Mouse (Mus musculus): ENCODE measurements at regions not wholly inside any gene's neighbourhood (a gene's known extent, or its start where the extent isn't known, plus 50 kb on each side); places are given as distances from the start of the nearest gene placed in this dataset.

DNA sequence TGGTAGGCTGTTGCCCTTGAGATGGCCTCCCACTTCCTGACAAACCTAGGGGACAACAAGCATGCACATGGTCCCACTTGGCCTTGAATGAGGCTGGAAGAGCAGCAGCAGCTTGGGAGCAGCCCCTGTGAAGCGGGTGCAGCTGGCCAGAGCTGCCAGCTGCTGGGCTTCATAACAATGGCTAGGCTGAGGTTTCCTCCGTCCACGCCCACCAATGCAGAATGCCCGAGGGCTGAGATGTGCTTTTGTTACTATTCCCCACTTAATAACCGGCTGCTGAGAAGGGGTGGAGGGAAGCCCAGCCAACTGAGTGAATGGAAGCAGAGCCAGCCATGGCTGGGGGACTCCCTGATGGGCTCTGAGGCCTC, 202.1 kb downstream of the Sox11 start:
- DNase-seq (ENCODE audit: low read depth, low spot score), result no peak

DNA sequence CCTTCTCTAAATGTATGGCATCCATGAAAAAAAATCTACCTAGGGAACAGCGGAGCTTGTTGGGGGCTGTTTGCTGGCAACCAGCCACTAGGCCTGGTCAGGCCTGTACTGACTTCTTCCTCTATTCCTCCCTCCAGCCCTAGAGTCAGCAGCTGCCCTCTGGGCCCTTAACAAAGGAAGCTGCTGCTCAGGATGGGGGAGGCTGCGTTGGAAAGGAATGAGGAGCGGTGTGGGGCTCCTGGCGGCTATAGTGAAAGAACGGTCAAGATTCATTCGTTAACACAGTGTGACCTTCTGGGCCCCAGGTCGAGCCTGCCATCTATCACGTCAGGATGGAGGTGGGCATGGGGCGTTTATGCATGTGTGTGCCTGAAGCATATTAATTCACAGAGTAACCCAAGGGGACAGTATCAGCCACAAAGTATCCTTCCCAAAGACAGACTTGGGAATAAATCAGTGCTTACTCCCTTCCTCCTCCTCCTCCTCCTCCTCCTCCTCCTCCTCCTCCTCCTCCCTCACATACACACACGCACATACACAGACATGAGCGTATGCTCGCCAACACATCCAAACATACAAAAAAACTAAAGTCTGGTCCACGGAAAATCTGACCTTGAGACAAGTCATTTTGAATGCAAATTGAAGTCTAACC, 202.6 kb downstream of the Sox11 start:
- no peak for DNase-seq (ENCODE audit: low read depth, low spot score)

DNA sequence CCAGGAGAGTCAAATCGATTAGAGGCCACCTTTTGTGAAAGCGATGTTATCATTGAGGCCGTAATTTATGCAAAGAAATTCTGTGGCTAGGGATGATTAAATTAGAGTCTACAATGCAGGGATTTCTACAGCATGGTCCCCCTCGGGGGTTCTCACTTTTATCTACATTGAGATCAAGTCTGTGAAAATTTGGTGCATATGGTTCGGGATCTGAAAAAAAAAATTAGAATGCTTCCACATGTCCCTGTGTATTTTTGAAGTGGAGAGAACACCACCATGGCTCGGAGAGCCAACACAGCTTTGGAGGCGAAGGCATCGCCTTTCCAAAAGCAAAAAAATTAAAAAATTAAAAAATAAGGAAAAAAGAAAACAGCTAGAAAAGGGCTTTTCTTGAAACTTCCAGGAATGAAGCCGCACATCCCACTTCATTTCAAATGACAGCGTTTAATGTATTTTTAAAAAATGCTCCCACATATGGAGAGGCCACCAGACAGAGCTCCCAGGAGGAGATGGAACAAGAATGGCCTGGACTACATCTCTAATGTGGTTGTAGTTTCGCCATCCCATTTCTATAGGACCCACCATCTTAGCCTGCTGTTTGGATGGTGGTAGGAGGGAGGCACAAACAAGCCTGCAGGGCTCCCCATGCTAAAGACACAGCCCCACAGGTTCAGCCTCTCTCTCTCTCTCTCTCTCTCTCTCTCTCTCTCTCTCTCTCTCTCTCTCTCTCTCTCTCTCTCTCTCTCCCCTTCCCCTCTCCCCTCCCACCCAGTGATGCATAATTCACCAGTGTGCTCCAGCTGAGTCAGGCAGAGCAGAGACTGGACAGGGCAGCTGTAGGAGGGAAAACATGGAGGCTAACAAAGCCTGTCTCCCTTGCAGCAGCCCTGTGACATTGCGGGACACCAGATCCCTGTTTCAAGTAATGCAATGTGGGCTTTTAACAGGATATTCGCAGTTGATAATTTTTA, 203.4 kb downstream of the Sox11 start:
- DNase-seq (ENCODE audit: low read depth, low spot score), result no peak

DNA sequence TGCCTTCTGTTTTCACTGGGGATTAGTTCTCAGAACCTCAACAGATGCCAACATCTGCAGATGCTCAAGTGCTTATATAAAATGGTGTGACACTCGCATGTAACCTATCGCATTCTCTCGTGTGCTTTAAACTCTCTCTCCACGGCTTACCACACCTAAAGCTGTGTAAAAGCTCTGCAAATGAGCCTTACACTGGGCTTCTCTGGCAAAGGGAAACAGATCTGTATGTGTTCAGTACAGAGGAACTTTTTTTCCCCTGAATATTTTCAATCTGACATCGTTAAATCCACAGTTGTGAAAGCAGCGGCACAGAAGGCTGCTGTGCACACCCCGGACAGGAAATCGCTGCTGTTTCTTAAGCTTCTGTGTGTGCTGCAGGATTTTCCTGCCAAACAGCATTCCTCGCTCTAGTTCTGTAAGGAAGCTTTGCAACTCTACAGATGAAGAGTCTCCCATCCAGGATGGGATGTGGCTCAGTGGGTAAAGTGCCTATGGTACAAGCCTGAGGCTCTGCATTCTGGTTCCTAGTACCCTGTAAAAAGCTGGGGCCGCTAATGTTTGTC, 206.3 kb downstream of the Sox11 start:
- DNase-seq (ENCODE audit: low read depth, low spot score), result no peak

DNA sequence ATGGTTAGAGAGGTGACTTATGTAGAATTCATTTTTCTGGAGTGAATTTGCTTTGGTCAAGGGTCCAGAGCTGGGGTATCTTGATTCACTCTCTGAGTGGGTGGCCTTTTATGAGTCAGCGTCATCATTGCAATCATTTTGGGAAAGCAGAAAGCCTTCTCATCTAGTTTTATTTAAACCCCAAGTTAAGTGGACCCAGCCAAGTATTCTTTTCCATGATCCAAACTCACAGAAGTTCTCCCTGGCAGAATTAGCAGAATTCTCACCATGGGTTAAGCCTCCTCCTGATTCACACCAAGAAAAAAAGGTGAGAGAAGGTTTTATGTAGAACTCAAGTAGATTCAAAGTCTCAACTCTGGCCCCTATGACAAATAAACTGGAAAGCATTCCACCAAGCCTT, 211.8 kb downstream of the Sox11 start:
- DNase-seq (ENCODE audit: low read depth, low spot score), result no peak

DNA sequence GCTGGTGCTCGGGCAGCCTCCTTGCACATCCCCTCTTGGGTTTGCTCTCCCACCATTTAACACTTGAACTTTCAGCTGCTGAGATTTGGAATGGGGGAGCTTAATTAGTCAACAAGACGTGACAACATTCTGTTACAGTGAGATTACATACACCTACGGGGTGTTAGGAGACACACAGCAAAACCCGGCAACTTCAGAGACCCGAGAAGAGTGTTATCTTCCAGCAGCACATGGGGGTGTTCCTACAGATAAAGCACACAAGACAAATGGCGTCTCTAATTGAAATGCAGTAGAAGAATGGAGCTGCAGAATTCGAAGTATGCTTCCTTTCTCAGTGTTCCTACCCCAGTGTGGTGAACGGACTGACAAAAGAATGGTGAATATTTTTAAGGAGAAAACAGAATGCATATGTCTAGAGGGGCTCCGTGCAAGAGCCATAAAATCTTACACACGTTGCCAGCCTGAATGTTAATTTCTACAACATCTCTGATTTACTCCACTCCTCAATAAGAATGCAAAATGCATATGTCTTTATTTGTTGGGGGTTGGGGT, 215.2 kb downstream of the Sox11 start:
- DNase-seq (ENCODE audit: low read depth, low spot score), result no peak

DNA sequence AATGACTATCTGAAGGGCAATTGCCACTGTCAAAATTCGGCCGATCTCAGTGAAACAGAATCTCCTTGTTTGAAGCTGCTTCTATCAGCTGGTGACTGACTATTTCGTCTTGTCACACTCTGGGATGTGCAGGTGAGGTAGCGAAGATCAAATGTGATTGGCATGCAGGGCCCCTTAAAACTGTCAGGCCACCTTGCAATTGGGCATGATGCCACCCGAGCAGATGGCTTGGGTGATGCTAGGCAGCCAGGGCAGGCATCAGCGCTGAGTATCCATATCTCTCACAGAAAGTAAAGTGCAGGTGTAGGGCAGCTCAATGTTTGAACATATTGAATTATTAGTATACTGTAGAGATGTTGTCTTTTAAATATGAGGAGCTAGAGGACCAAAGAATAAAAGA, 223.8 kb downstream of the Sox11 start:
- DNase-seq (ENCODE audit: low read depth, low spot score), result no peak

DNA sequence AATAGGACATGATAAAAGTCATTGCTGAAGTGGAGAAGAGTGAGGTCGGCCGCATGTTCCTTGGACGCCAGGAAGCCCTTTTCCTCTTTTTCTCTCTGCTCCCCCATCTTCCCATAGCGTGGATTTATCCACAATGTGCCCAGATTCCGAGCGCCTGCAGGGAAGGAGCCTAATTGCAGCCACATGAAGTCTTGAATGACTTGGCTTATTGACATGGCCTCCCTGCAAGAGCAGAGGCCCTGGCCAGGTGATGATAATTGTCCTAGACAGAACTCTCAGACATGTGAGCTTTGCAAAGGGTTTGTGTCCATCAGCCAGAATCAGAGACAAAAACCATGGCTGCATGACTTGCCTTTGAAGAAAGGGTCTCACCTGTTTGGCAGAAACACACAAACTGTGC, 227.0 kb downstream of the Sox11 start:
- DNase-seq (ENCODE audit: low read depth, low spot score), result no peak

DNA sequence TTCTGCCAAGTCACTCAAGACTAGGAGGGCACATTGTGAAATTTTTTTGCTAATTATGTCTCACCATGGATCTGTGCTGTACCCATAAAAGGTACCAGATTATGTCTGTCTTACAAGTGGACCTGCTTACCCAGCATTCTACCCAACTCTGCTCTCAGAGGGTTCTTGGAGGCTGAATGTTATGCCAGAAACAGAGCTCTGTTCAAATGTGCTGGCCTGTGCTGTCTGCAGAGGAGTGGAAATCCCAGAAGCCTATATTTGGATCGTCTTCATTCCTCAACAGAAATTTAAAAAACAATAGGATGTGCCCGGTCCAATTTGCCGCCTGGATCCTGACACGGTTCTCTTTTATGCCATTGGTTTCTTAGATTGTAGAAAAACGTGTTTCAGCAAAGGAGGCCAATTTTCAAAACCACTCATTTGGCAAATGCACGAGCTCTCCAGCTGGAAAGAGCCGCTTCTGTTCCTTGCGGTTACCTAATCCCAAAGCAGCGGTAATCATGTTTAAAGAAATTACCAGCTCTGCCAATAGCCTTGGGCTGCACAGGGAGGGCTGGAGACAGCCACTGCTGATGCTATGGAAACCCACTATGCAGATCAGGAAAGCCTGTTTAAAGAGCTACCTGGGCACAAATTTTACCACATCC, 237.3 kb downstream of the Sox11 start:
- peak; percentile 46 for DNase-seq (ENCODE audit: low read depth, low spot score)

DNA sequence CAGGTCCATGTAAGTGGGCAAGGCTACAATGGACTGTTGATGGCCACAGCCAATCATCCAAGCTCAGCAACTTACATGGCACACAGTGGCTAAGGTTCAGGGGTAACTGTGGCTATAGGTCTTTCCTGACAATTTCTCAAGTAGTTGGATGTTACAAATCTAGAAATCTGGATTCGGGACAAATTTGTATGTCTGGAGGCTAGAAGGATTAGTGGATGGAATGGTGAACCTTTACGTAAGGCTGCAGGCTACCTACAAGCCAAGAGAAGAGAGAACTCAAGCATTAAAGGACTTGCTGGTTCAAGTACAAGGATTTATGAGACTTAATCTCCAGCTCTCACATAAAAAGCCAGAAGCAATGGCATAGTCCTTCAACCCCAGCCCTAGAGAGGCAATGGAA, 239.4 kb downstream of the Sox11 start:
- DNase-seq (ENCODE audit: low read depth, low spot score), result no peak

DNA sequence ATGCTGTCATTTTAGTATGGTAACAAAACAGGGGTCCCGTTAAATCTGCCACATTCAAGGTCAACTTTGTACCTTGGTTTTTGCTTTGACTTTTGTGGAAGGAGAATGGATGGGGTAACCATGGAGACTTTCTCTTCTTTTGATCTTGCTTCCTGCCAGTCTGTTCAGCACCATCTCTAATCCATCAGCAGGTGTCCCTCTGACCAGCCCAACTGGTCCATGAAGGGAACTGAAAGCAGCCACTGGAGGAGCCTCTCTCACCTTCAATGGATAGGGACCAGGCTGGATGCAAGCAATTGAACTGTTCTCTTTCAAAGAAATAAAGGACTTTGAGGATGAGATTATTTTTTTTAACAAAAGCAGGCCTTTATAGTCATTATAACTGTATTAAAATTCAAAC, 253.2 kb downstream of the Sox11 start:
- no peak for DNase-seq (ENCODE audit: low read depth, low spot score)

DNA sequence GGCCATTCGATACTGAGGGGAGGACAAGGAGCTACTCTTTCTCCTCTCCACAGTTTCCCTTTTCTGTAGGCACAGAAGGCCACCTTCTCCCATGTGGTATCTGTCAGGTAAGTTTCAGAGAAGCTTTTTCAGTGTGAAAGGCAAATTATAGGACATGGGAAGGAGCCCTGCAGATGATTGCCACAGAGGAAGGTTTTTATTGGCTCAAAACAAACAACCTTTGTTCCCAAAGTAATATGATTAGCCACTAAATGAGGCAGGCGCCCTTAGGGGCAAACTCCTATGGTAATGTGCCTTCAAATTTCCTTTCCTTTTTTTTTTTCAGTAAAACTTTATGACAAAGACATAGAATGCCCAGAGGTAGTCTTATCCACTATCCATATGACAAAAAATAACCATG, 256.5 kb downstream of the Sox11 start:
- DNase-seq (ENCODE audit: low read depth, low spot score), result no peak

DNA sequence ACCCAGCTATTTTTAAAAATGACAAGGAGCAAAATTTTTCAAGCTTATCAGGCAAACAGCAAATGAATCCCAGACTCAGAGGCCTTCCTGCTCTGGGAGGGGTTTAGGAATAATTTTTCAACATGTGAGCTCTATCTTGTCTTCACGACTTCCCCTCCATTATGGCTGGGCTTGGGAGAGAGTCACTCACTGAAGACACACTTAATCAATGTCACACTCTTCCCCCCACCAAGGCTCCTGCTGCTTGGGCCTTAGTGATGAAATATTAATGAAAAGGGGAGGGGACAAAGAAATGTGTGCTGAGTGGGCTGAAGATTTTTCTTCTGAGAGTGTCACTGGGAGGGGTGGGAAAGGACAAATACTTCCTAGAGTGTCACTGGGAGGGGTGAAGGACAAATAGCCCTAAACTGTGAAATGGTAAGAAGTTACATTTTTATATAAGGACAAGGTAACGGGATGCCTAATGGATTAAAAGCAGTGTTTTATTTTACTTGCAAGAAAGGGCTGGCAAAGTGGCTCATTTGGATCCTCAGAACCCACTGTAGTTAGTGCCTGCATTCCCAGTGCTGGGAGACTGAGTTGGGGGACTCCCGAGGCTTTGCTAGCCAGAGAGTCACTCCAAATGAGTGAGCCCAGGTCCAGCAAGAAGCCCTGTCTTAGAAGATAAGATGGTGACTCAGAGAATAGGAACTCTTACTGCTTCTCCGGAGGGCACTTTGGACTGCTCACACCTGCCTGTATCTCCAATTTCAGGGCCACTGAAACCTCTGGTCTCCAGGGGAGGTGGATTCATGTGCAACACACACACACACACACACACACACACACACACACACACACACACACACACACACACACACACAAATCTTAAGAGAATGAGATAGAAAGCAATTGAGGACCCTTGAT, 258.5 kb downstream of the Sox11 start:
- no peak for DNase-seq (ENCODE audit: low read depth, low spot score)

DNA sequence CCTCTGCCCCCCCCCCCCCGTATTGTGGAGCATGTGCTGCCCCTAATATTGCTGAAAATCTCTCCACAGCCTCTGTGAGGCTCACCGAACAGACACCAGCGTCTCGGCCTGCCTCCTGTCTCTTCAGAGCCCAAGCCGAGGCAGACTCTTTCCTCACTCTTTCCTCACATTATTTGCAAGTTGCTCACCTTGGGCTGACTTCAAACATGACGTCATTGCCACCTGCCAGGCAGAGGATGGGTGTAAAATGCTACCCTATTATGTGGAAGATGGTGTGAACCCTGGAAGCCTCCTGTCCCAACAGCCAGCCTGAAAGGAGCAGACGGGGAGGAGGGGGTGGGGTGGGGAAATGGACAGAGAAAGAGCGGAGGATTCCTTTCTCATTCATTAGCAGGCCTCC, 259.3 kb downstream of the Sox11 start:
- DNase-seq (ENCODE audit: low read depth, low spot score), result no peak

DNA sequence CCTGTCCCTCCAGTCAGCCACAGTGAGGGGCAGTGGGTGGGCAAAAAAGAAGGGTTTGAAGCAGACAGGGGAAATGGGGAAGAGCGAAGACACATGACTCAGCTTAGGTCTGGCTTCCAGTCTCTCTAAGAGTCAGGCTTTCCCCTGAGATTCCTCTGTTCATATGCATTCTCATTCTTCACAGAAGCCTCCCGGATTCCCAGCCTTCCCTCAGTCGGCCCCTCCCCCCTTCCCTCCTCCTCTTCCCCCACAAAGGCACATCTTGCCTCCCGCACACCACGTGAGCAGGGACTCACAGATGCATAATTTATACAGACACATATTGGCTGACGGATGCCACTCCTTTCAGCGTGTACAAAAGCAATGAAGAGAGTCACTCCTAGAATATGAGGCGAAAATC, 259.8 kb downstream of the Sox11 start:
- peak; percentile 94 for DNase-seq (ENCODE audit: low read depth, low spot score)

DNA sequence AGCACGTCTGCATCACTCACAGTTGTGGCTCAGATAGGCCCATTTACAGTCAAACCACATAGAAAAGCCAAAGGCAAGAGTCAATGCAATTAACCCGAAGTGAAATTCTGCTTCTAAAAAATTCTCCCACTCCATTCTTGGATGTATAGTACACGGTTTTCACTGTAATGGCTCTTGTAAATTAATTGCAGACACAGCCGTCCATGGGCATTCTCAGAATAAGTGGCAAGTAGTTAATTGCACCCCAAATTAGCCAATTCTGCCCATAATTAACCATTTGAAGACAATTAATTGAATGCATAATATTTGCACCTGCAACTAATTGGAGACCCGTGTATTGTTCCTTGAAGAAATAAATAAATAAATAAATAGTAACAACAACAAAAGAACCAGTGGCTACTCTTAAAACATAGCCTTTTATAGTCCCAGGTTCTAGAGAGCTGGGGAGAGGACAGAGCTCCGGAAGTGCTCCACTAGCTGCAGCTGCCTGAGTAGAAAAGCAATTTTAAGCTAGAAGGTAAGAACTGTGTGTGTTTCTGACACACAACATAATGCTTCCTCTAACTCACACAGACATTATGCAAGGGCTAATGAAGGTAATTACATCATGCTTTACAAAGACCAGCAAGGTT, 266.2 kb downstream of the Sox11 start:
- no peak for DNase-seq (ENCODE audit: low read depth, low spot score)

DNA sequence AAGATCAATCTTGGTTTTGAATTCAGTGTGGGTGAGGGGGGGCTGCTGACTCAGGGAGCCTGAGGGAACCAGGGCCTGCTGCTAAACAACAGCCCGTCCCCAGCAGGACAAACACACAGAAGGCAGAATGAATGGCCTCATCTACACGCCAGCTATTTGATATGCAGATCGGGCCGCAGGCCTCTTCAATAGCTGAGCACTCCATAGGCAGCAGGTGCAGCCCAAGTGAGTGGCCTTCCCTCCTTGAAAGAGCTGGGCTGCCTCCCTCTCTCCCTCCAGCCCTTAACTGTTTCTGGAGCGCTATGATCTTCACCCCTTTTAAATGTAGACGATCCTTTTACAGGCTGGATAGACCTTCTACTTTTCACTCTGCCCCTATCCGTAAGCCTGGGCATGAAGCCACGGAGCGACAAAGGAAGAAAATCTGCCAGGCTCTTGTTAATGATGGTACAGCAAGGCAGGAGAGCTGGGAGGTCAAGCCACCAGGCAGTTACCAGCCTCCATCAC, 277.3 kb downstream of the Sox11 start:
- no peak for DNase-seq (ENCODE audit: low read depth, low spot score)

DNA sequence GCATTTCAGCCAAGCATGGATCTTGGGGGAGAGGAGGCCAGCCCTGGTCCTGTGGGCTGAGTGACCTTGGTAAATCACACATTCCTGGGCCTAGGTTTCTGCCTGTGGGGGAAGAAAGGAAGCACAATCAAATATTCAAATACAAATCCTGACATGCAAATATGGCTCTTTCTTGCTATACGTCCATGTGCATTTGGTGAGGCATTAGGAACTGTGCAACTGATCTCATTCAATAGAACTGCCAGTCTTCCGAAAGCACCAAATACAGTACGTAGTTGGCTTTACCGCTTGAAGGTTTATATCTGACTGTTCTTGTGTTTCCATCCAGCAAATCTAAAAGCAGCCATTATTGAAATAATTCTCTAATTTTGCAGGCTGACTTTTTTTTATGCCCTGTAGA, 278.9 kb downstream of the Sox11 start:
- no peak for DNase-seq (ENCODE audit: low read depth, low spot score)

DNA sequence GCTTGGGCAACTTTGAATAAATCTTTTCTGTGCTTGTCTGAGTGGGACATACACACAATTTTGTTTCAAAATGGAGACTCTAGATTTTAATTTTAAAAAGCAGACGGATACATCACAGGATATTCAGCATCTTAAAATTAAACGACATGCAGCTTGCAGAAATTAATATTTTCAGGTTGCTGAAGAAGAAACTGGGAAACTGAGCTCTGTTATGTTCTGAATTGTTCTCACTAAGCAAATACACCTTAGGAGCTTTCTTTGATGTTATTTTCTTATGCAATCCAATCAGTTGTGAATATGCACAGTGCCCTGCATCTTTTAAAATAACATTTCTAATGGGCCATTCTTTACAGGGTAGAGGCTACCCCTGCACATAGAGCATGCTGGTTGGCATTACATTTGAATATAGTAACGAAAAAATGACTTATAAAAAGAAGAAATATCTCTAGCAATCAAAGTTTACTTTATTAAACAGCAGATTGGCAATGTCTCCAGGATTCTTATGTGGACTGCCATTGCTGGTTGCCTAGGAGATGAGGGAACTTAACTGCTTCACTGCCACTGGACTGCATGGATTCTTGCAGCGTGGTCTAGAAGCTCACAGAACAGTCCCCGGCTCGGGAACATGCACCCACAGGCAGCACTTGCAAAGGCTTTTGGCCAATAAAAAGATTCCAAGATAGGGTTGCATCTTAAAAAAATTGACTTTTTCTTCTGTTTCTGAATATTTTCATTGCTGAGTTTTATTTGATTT, 279.7 kb downstream of the Sox11 start:
- DNase-seq (ENCODE audit: low read depth, low spot score), result no peak

DNA sequence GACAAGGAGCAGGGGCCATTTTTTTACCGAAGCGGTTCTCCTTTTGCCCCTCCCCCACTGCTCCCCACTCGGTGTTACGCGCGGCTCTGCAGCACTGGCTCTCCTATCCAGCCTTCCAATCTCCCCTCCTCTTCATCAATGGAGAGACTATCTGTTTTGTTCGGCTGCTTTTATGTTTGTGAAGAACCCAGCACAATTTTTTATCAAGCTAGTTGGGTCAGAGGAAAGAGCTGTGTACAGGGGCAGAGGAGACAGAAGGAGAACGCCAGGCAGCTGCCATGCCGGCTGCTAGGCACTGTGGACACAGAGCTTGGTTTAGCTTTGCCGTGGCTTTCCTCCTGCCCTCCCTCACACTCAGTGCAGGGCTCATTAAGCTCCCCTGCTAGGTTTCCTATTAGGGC, 280.3 kb downstream of the Sox11 start:
- DNase-seq (ENCODE audit: low read depth, low spot score), result no peak

All from brain, embryonic 18.5 days (tissue).